Mouse (Mus musculus): ENCODE data around the gene Colgalt1.

Colgalt1 gene

GRCm38 (mm10) chr8:71591471-71592373, 19.1 kb upstream of the Colgalt1 start, which contains the start of gene Pgls:
Pgls (plus strand) TSS chr8:71592176.
- peak; percentile 97 to 98 for DNase-seq

- DNase-seq = peak; percentile 84 to 89
Measured at GRCm38 (mm10) chr8:71592374-71593170, 18.2 kb upstream of the Colgalt1 start.

GRCm38 (mm10) chr8:71593556-71594323, 17.1 kb upstream of the Colgalt1 start:
- DNase-seq = peak; percentile 30 to 40

GRCm38 (mm10) chr8:71594324-71594722, 16.5 kb upstream of the Colgalt1 start:
- DNase-seq = no peak

- peak; percentile 88 to 97 for DNase-seq
Measured at GRCm38 (mm10) chr8:71595862-71596261, 14.9 kb upstream of the Colgalt1 start.

- DNase-seq = no peak
Measured at GRCm38 (mm10) chr8:71596384-71596783, 14.4 kb upstream of the Colgalt1 start.

- no peak for DNase-seq
Measured at GRCm38 (mm10) chr8:71596798-71597197, 14.0 kb upstream of the Colgalt1 start.

- DNase-seq = no peak
Measured at GRCm38 (mm10) chr8:71597451-71597850, 13.3 kb upstream of the Colgalt1 start, which contains the start of gene Fam129c. Fam129c (plus strand) TSS chr8:71597648.

- no peak for DNase-seq
Measured at GRCm38 (mm10) chr8:71598375-71598774, 12.4 kb upstream of the Colgalt1 start.

- no peak for DNase-seq
Measured at GRCm38 (mm10) chr8:71598841-71599240, 12.0 kb upstream of the Colgalt1 start.

- no peak for DNase-seq
Measured at GRCm38 (mm10) chr8:71601939-71602665, 8.7 kb upstream of the Colgalt1 start.

- peak; percentile 92 to 94 for DNase-seq
Measured at GRCm38 (mm10) chr8:71602666-71603334, 8.0 kb upstream of the Colgalt1 start.

GRCm38 (mm10) chr8:71604021-71604420, 6.8 kb upstream of the Colgalt1 start:
- DNase-seq = no peak

- no peak for DNase-seq
Measured at GRCm38 (mm10) chr8:71612141-71612540, 1.3 kb downstream of the Colgalt1 start.

- DNase-seq = no peak
Measured at GRCm38 (mm10) chr8:71613418-71613817, 2.6 kb downstream of the Colgalt1 start.

- DNase-seq = no peak
Measured at GRCm38 (mm10) chr8:71619786-71620185, 9.0 kb downstream of the Colgalt1 start.

- no peak for DNase-seq
Measured at GRCm38 (mm10) chr8:71625088-71625487, 14.3 kb downstream of the Colgalt1 start.

GRCm38 (mm10) chr8:71626753-71627152, 16.0 kb downstream of the Colgalt1 start:
- DNase-seq = no peak

- peak in 1 of 2 experiments; percentile 20 for DNase-seq
Measured at GRCm38 (mm10) chr8:71627265-71628099, 16.7 kb downstream of the Colgalt1 start.

- no peak for DNase-seq
Measured at GRCm38 (mm10) chr8:71628396-71629095, 17.7 kb downstream of the Colgalt1 start.

All from kidney, postnatal 36 days (tissue).